In genomic region chr10:52174376-52174775, GRCm38 (mm10) we compare ENCODE assay signal across 37 mouse cellular contexts. TPM values are rescaled to one million over a fixed set of nuclear protein-coding genes. Genes with fewer than 3 reads are reported as not detected.
DNase-seq lines count a peak whose midpoint lies in the region; ATAC-seq and TF ChIP-seq lines count a peak whose summit lies in the region.
"Had no signal": no experiment of that assay in that cellular context is flagged by ENCODE, and none has a peak within 500 bp of the region (broad histone marks: within the 10 kb centered on the region; RNA-seq: fewer than 3 reads in every experiment).

No protein-coding gene starts in this region.

- peak; percentile 51 for ATAC-seq in liver, embryonic 16.5 days (ENCODE audit: low read depth)
- no peak for ATAC-seq in liver, postnatal 0 days
- ATAC-seq in intestine, embryonic 14.5 days (replicated peaks; ENCODE audit: low FRiP score, low TSS enrichment, low read depth) = peak; percentile 87
- ATAC-seq in intestine, embryonic 15.5 days = peak; percentile 93
- peak; percentile 71 for ATAC-seq in stomach, embryonic 15.5 days (ENCODE audit: insufficient read depth, low FRiP score, low read depth)
- ATAC-seq: forebrain, postnatal 0 days; hindbrain, embryonic 16.5 days had no signal

- H3K4me1 ChIP-seq in liver, embryonic 16.5 days (ENCODE audit: control insufficient read depth, low read depth, low read length) = no peaks in the 10 kb centered on the region
- H3K4me1 ChIP-seq in liver, postnatal 0 days (ENCODE audit: insufficient read depth) = peaks cover 2% of the 10 kb centered on the region; the same call in 1 of the 2 replicates
- H3K4me1 ChIP-seq in intestine, embryonic 14.5 days (replicated peaks; ENCODE audit: control insufficient read depth, insufficient read depth, low read length) = 0 out of 2 replicates have a peak, but pooled peaks cover 4% of the 10 kb centered on the region
- no peaks in the 10 kb centered on the region for H3K4me1 ChIP-seq in intestine, embryonic 15.5 days (replicated peaks)
- H3K4me1 ChIP-seq in stomach, embryonic 15.5 days = no peaks in the 10 kb centered on the region
- H3K4me1 ChIP-seq: embryonic facial prominence, embryonic 10.5 days; embryonic facial prominence, embryonic 15.5 days; forebrain, embryonic 12.5 days; limb, embryonic 13.5 days; liver, embryonic 13.5 days; megakaryocyte, embryonic 14.5 days; midbrain, embryonic 12.5 days had no signal

- intact Hi-C loops in heart, postnatal 14 days (cut with DNase I) = no loop called here

- H3K9me3 ChIP-seq in liver, embryonic 16.5 days (replicated peaks; ENCODE audit: control insufficient read depth, low read length) = no peaks in the 10 kb centered on the region
- no peaks in the 10 kb centered on the region for H3K9me3 ChIP-seq in liver, postnatal 0 days (ENCODE audit: low read length)
- H3K9me3 ChIP-seq in intestine, embryonic 14.5 days (ENCODE audit: control insufficient read depth, low read length) = no peaks in the 10 kb centered on the region
- H3K9me3 ChIP-seq in intestine, embryonic 15.5 days = no peaks in the 10 kb centered on the region
- H3K9me3 ChIP-seq in stomach, embryonic 15.5 days = no peaks in the 10 kb centered on the region
- H3K9me3 ChIP-seq: embryonic facial prominence, embryonic 10.5 days; embryonic facial prominence, embryonic 15.5 days; forebrain, embryonic 12.5 days; limb, embryonic 13.5 days; liver, embryonic 13.5 days; midbrain, embryonic 12.5 days had no signal

- TF ChIP-seq CTCF in liver, postnatal 0 days (IDR thresholded peaks at IDR 0.05; ENCODE audit: low read depth) = no peak

- no peak for TF ChIP-seq EP300 in liver, postnatal 0 days (IDR thresholded peaks at IDR 0.05; ENCODE audit: low read depth)

- H3K9ac ChIP-seq in liver, embryonic 16.5 days (ENCODE audit: low read depth, low read length) = no peak overlapping the region
- H3K9ac ChIP-seq in liver, postnatal 0 days (replicated peaks) = no peak overlapping the region
- H3K9ac ChIP-seq in intestine, embryonic 14.5 days (ENCODE audit: low read length) = no peak overlapping the region
- no peak overlapping the region for H3K9ac ChIP-seq in intestine, embryonic 15.5 days
- no peak overlapping the region for H3K9ac ChIP-seq in stomach, embryonic 15.5 days
- H3K9ac ChIP-seq: embryonic facial prominence, embryonic 15.5 days; forebrain, embryonic 12.5 days; forebrain, postnatal 0 days; limb, embryonic 13.5 days; liver, embryonic 13.5 days; midbrain, embryonic 12.5 days had no signal

- no peaks in the 10 kb centered on the region for H3K36me3 ChIP-seq in liver, embryonic 16.5 days (ENCODE audit: control insufficient read depth, insufficient read depth)
- H3K36me3 ChIP-seq in liver, postnatal 0 days (replicated peaks; ENCODE audit: insufficient read depth, low read length) = no peaks in the 10 kb centered on the region
- H3K36me3 ChIP-seq in intestine, embryonic 14.5 days (ENCODE audit: control insufficient read depth, insufficient read depth, low read length) = no peaks in the 10 kb centered on the region
- H3K36me3 ChIP-seq in intestine, embryonic 15.5 days = no peaks in the 10 kb centered on the region
- H3K36me3 ChIP-seq in stomach, embryonic 15.5 days = no peaks in the 10 kb centered on the region
- H3K36me3 ChIP-seq: embryonic facial prominence, embryonic 10.5 days; embryonic facial prominence, embryonic 15.5 days; forebrain, embryonic 12.5 days; limb, embryonic 13.5 days; liver, embryonic 13.5 days; midbrain, embryonic 12.5 days had no signal

- no peak overlapping the region for H3K27ac ChIP-seq in liver, embryonic 16.5 days (ENCODE audit: low read length)
- H3K27ac ChIP-seq in liver, postnatal 0 days (ENCODE audit: low read depth) = no peak overlapping the region
- H3K27ac ChIP-seq in intestine, embryonic 14.5 days (ENCODE audit: low read depth) = no peak overlapping the region
- H3K27ac ChIP-seq in intestine, embryonic 15.5 days = no peak overlapping the region
- H3K27ac ChIP-seq in stomach, embryonic 15.5 days = no peak overlapping the region
- H3K27ac ChIP-seq: embryonic facial prominence, embryonic 10.5 days; embryonic facial prominence, embryonic 15.5 days; forebrain, embryonic 12.5 days; layer of hippocampus, adult 2 months; left cerebral cortex, adult 2 months; limb, embryonic 13.5 days; midbrain, embryonic 12.5 days had no signal

- 45% methylated on average over 4 of the region's 4 CpGs for WGBS in liver, embryonic 16.5 days (ENCODE audit: insufficient replicate concordance)
- WGBS in liver, postnatal 0 days (ENCODE audit: insufficient replicate concordance) = 39% methylated on average over 4 of the region's 4 CpGs
- WGBS in intestine, embryonic 14.5 days = 26% methylated on average over 4 of the region's 4 CpGs
- 21% methylated on average over 4 of the region's 4 CpGs for WGBS in intestine, embryonic 15.5 days
- 19% methylated on average over 4 of the region's 4 CpGs for WGBS in stomach, embryonic 15.5 days

- DNase-seq in liver, postnatal 0 days = no peak
- no peak for DNase-seq in intestine, embryonic 14.5 days (ENCODE audit: low spot score)
- no peak for DNase-seq in heart, postnatal 14 days
- no peak for DNase-seq in cerebellum, postnatal 10 days
- DNase-seq: adrenal gland, postnatal 25 days; B cell, adult 2 months; cerebellum, adult 18-20 months; cerebellum, postnatal 14 days; forebrain, postnatal 0 days; gastrocnemius, postnatal 10 days; kidney, adult 11 months; kidney, postnatal 14 days; liver, embryonic 13.5 days; lung, postnatal 36 days; thymus, adult 2 months; thymus, postnatal 36 days had no signal

- no peak overlapping the region for H3K4me3 ChIP-seq in liver, embryonic 16.5 days (ENCODE audit: low read depth, low read length)
- no peak overlapping the region for H3K4me3 ChIP-seq in liver, postnatal 0 days (ENCODE audit: low read depth, low read length)
- H3K4me3 ChIP-seq in intestine, embryonic 14.5 days (ENCODE audit: low read depth, low read length) = no peak overlapping the region
- no peak overlapping the region for H3K4me3 ChIP-seq in intestine, embryonic 15.5 days (replicated peaks)
- H3K4me3 ChIP-seq in stomach, embryonic 15.5 days (replicated peaks) = no peak overlapping the region
- H3K4me3 ChIP-seq: embryonic facial prominence, embryonic 10.5 days; embryonic facial prominence, embryonic 15.5 days; forebrain, embryonic 12.5 days; layer of hippocampus, adult 2 months; left cerebral cortex, adult 2 months; limb, embryonic 13.5 days; liver, embryonic 13.5 days; megakaryocyte, embryonic 14.5 days; midbrain, embryonic 12.5 days; myocyte had no signal

- H3K4me2 ChIP-seq in liver, embryonic 16.5 days (ENCODE audit: low read depth, low read length) = no peak overlapping the region
- no peak overlapping the region for H3K4me2 ChIP-seq in liver, postnatal 0 days (ENCODE audit: low read depth, low read length)
- no peak overlapping the region for H3K4me2 ChIP-seq in intestine, embryonic 14.5 days (ENCODE audit: low read length)
- H3K4me2 ChIP-seq in intestine, embryonic 15.5 days (replicated peaks) = no peak overlapping the region
- H3K4me2 ChIP-seq in stomach, embryonic 15.5 days = no peak overlapping the region
- H3K4me2 ChIP-seq: embryonic facial prominence, embryonic 15.5 days; forebrain, embryonic 12.5 days; limb, embryonic 13.5 days; liver, embryonic 13.5 days; midbrain, embryonic 12.5 days had no signal

- no peaks in the 10 kb centered on the region for H3K27me3 ChIP-seq in liver, embryonic 16.5 days (ENCODE audit: control insufficient read depth, insufficient read depth, low read depth, low read length)
- no peaks in the 10 kb centered on the region for H3K27me3 ChIP-seq in liver, postnatal 0 days (ENCODE audit: insufficient read depth, low read length)
- no peaks in the 10 kb centered on the region for H3K27me3 ChIP-seq in intestine, embryonic 14.5 days (replicated peaks; ENCODE audit: control insufficient read depth, insufficient read depth, low read length)
- H3K27me3 ChIP-seq in intestine, embryonic 15.5 days (replicated peaks) = no peaks in the 10 kb centered on the region
- H3K27me3 ChIP-seq in stomach, embryonic 15.5 days (replicated peaks) = no peaks in the 10 kb centered on the region
- H3K27me3 ChIP-seq: embryonic facial prominence, embryonic 15.5 days; forebrain, embryonic 12.5 days; limb, embryonic 13.5 days; liver, embryonic 13.5 days; megakaryocyte, embryonic 14.5 days; midbrain, embryonic 12.5 days had no signal

RNA-seq across cellular contexts. Expression of gene Ros1, which starts 20.7 kb away (rescaled TPM):
- 0.04 TPM in 2 replicates for polyA plus RNA-seq in liver, embryonic 16.5 days (2015; fragmentation: Nextera tagmentation; extraction: Ambion mirVana)
- not detected in 2 replicates for polyA plus RNA-seq in liver, postnatal 0 days (2015; fragmentation: Nextera tagmentation; extraction: Ambion mirVana)
- polyA plus RNA-seq in intestine, embryonic 14.5 days (2014; fragmentation: Nextera tagmentation; extraction: Ambion mirVana) = 0.55 and 0.87 TPM in 2 replicates
- polyA plus RNA-seq in intestine, embryonic 15.5 days (2015; fragmentation: Nextera tagmentation; extraction: Ambion mirVana) = 3.3 and 3.6 TPM in 2 replicates
- polyA plus RNA-seq in stomach, embryonic 15.5 days (2015; fragmentation: Nextera tagmentation; extraction: Ambion mirVana) = 0.62 and 1.1 TPM in 2 replicates
- total RNA-seq in heart, postnatal 14 days (2021) = under 1 TPM in 1 of 2 experiments, not detected in 1; 0.02 TPM
- total RNA-seq: adrenal gland, adult 18-20 months; adrenal gland, postnatal 25 days; forebrain, postnatal 0 days; heart, postnatal 25 days; layer of hippocampus, adult 2 months; layer of hippocampus, postnatal 14 days; left cerebral cortex, adult 2 months; left cerebral cortex, postnatal 36 days; midbrain, postnatal 0 days had no signal
- polyA plus RNA-seq: embryonic facial prominence, embryonic 10.5 days; embryonic facial prominence, embryonic 15.5 days; forebrain, embryonic 12.5 days; forebrain, postnatal 0 days; heart, embryonic 14.5 days; hindbrain, embryonic 11.5 days; hindbrain, embryonic 16.5 days; limb, embryonic 13.5 days; midbrain, embryonic 12.5 days; midbrain, postnatal 0 days; neural tube, embryonic 14.5 days; thymus, adult 2 months had no signal

RNA-seq across cellular contexts. Expression of gene Dcbld1, which starts 59.0 kb away (rescaled TPM):
- polyA plus RNA-seq in liver, embryonic 16.5 days (2015; fragmentation: Nextera tagmentation; extraction: Ambion mirVana) = 4.2 and 4.4 TPM in 2 replicates
- polyA plus RNA-seq in liver, postnatal 0 days (2015; fragmentation: Nextera tagmentation; extraction: Ambion mirVana) = 5.1 and 7.4 TPM in 2 replicates
- 31.7 and 34.1 TPM in 2 replicates for polyA plus RNA-seq in intestine, embryonic 14.5 days (2014; fragmentation: Nextera tagmentation; extraction: Ambion mirVana)
- polyA plus RNA-seq in intestine, embryonic 15.5 days (2015; fragmentation: Nextera tagmentation; extraction: Ambion mirVana) = 42.4 and 44.6 TPM in 2 replicates
- polyA plus RNA-seq in stomach, embryonic 15.5 days (2015; fragmentation: Nextera tagmentation; extraction: Ambion mirVana) = 34.4 and 43.8 TPM in 2 replicates
- total RNA-seq in heart, postnatal 14 days (2021) = 1 to 10 TPM; 8.0 to 8.7 TPM
